Mouse (Mus musculus) hindbrain, embryonic 15.5 days (tissue): ENCODE results near the gene Plek2. TPM values are rescaled to one million over a fixed set of nuclear protein-coding genes. Genes with fewer than 3 reads are reported as not detected.

Experiments
- ATAC-seq: fragments of 200-750 bp; cut with Nextera tagmentation; 2 replicates; pipeline ENCODE4 v1.8.0; 2017; ENCODE audit warnings: low read depth, moderate number of reproducible peaks, moderate TSS enrichment; ENCODE audit not compliant: low FRiP score
- H3K27ac ChIP-seq: fragments of 300-500 bp; sonication (generic); replicated peaks from 2 replicates; pipeline ENCODE4 v1.5.1; 2015; ENCODE audit warnings: mild to moderate bottlenecking, inconsistent platforms
- H3K27me3 ChIP-seq: fragments of 300-500 bp; sonication (generic); 2 replicates; pipeline ENCODE4 v1.6.1; 2015; ENCODE audit warnings: control low read depth, inconsistent platforms
- H3K36me3 ChIP-seq: fragments of 300-500 bp; sonication (generic); 2 replicates; pipeline ENCODE4 v1.6.1; 2015; ENCODE audit warnings: control low read depth, inconsistent platforms
- H3K4me1 ChIP-seq: fragments of 300-500 bp; sonication (generic); replicated peaks from 2 replicates; pipeline ENCODE4 v1.6.1; 2015; ENCODE audit warnings: control low read depth, inconsistent platforms
- H3K4me2 ChIP-seq: fragments of 300-500 bp; sonication (generic); 2 replicates; pipeline ENCODE4 v1.6.1; 2015; ENCODE audit warnings: moderate library complexity, mild to moderate bottlenecking, inconsistent platforms
- H3K4me3 ChIP-seq: fragments of 300-500 bp; sonication (generic); 2 replicates; pipeline ENCODE4 v1.5.1; 2015; ENCODE audit warnings: mild to moderate bottlenecking, inconsistent platforms
- H3K9ac ChIP-seq: fragments of 300-500 bp; sonication (generic); 2 replicates; pipeline ENCODE4 v1.6.1; 2015; ENCODE audit warnings: inconsistent platforms
- H3K9me3 ChIP-seq: fragments of 300-500 bp; sonication (generic); 2 replicates; pipeline ENCODE4 v1.6.1; 2016; ENCODE audit warnings: control low read depth, inconsistent platforms
- WGBS: fragments of 180-500 bp; shearing (Covaris S2); methylation state at CpG from one replicate; pipeline ENCODE4 v1.1.7; 2015; 5-methylcytosine and 5-hydroxymethylcytosine counted together
- polyA plus RNA-seq: library from polyadenylated mRNA; unstranded; fragments of >200 nt; fragmentation: Nextera tagmentation; extraction: Ambion mirVana; gene quantifications from 2 replicates; pipeline ENCODE4 v1.2.1, GENCODE M21; 2015

Gene Plek2
- polyA plus RNA-seq, 1 experiment from 2014 or later = 1.8 TPM

- H3K27me3 ChIP-seq = peaks cover 52% of the 10 kb centered on the region
- H3K4me3 ChIP-seq = no peak overlapping the region
- H3K36me3 ChIP-seq = no peaks in the 10 kb centered on the region
- no peak overlapping the region for H3K9ac ChIP-seq
- H3K9me3 ChIP-seq = no peaks in the 10 kb centered on the region
- WGBS = 82% methylated on average over 6 of the region's 6 CpGs
- H3K27ac ChIP-seq = no peak overlapping the region
- no peak overlapping the region for H3K4me2 ChIP-seq
- peaks cover 23% of the 10 kb centered on the region for H3K4me1 ChIP-seq
- ATAC-seq = no peak
Measured at GRCm38 (mm10) chr12:78908081-78908605, 1.4 kb upstream of the Plek2 start.

- Histone ChIP-seq H3K27me3 (peaks cover 21% of the 10 kb centered on the region), H3K36me3 (no peaks in the 10 kb centered on the region), H3K4me3 (no peak overlapping the region), H3K27ac (no peak overlapping the region), H3K9ac (no peak overlapping the region), H3K9me3 (no peaks in the 10 kb centered on the region), H3K4me2 (no peak overlapping the region), H3K4me1 (peaks cover 8% of the 10 kb centered on the region)
- 88% methylated on average over 7 of the region's 7 CpGs for WGBS
- no peak for ATAC-seq
Measured at GRCm38 (mm10) chr12:78904499-78904898, 2.3 kb downstream of the Plek2 start.

GRCm38 (mm10) chr12:78903313-78903712, 3.5 kb downstream of the Plek2 start:
- Histone ChIP-seq H3K27ac (no peak overlapping the region), H3K4me2 (no peak overlapping the region), H3K9ac (no peak overlapping the region), H3K36me3 (no peaks in the 10 kb centered on the region), H3K27me3 (peaks cover 14% of the 10 kb centered on the region), H3K9me3 (no peaks in the 10 kb centered on the region), H3K4me1 (peaks cover 8% of the 10 kb centered on the region), H3K4me3 (no peak overlapping the region)
- ATAC-seq = no peak
- 82% methylated on average over 4 of the region's 4 CpGs for WGBS

GRCm38 (mm10) chr12:78901467-78901866, 5.3 kb downstream of the Plek2 start:
- Histone ChIP-seq H3K4me3 (no peak overlapping the region), H3K36me3 (no peaks in the 10 kb centered on the region), H3K9me3 (no peaks in the 10 kb centered on the region), H3K9ac (no peak overlapping the region), H3K27me3 (peaks cover 3% of the 10 kb centered on the region; the same call in 1 of the 2 replicates), H3K27ac (no peak overlapping the region), H3K4me2 (no peak overlapping the region), H3K4me1 (peaks cover 2% of the 10 kb centered on the region; the same call in 1 of the 2 replicates)
- WGBS = 87% methylated on average over 5 of the region's 5 CpGs
- no peak for ATAC-seq

GRCm38 (mm10) chr12:78897861-78898260, 8.9 kb downstream of the Plek2 start:
- Histone ChIP-seq H3K4me1 (no peaks in the 10 kb centered on the region), H3K27me3 (no peaks in the 10 kb centered on the region), H3K9ac (no peak overlapping the region), H3K4me3 (no peak overlapping the region), H3K27ac (no peak overlapping the region), H3K36me3 (no peaks in the 10 kb centered on the region), H3K9me3 (no peaks in the 10 kb centered on the region), H3K4me2 (no peak overlapping the region)
- WGBS = 97% methylated on average over 1 of the region's 1 CpGs
- no peak for ATAC-seq

- no peak overlapping the region for H3K9ac ChIP-seq
- no peak overlapping the region for H3K4me2 ChIP-seq
- H3K9me3 ChIP-seq = no peaks in the 10 kb centered on the region
- WGBS = 85% methylated on average over 2 of the region's 2 CpGs
- no peaks in the 10 kb centered on the region for H3K27me3 ChIP-seq
- ATAC-seq = no peak
- no peak overlapping the region for H3K27ac ChIP-seq
- H3K36me3 ChIP-seq = peaks cover 10% of the 10 kb centered on the region; the same call in 1 of the 2 replicates
- no peaks in the 10 kb centered on the region for H3K4me1 ChIP-seq
- no peak overlapping the region for H3K4me3 ChIP-seq
Measured at GRCm38 (mm10) chr12:78891149-78891548, 15.6 kb downstream of the Plek2 start.

GRCm38 (mm10) chr12:78890062-78890461, 16.7 kb downstream of the Plek2 start:
- no peak overlapping the region for H3K27ac ChIP-seq
- no peaks in the 10 kb centered on the region for H3K4me1 ChIP-seq
- WGBS = 70% methylated on average over 1 of the region's 1 CpGs
- no peak overlapping the region for H3K9ac ChIP-seq
- no peaks in the 10 kb centered on the region for H3K27me3 ChIP-seq
- no peak overlapping the region for H3K4me3 ChIP-seq
- no peaks in the 10 kb centered on the region for H3K9me3 ChIP-seq
- H3K4me2 ChIP-seq = no peak overlapping the region
- no peak for ATAC-seq
- peaks cover 19% of the 10 kb centered on the region for H3K36me3 ChIP-seq

- 96% methylated on average over 3 of the region's 3 CpGs for WGBS
- ATAC-seq = no peak
- H3K4me1 ChIP-seq = no peaks in the 10 kb centered on the region
- no peak overlapping the region for H3K9ac ChIP-seq
- H3K4me3 ChIP-seq = no peak overlapping the region
- no peaks in the 10 kb centered on the region for H3K9me3 ChIP-seq
- no peaks in the 10 kb centered on the region for H3K27me3 ChIP-seq
- peaks cover 40% of the 10 kb centered on the region for H3K36me3 ChIP-seq
- no peak overlapping the region for H3K27ac ChIP-seq
- no peak overlapping the region for H3K4me2 ChIP-seq
Measured at GRCm38 (mm10) chr12:78874581-78874980, 32.2 kb downstream of the Plek2 start.

GRCm38 (mm10) chr12:78868115-78868514, 38.6 kb downstream of the Plek2 start:
- Histone ChIP-seq H3K9me3 (no peaks in the 10 kb centered on the region), H3K4me3 (no peak overlapping the region), H3K27me3 (no peaks in the 10 kb centered on the region), H3K27ac (no peak overlapping the region), H3K4me2 (no peak overlapping the region), H3K36me3 (peaks cover 30% of the 10 kb centered on the region), H3K9ac (no peak overlapping the region), H3K4me1 (peaks cover 3% of the 10 kb centered on the region)
- no peak for ATAC-seq
- WGBS = 90% methylated on average over 1 of the region's 1 CpGs

- Histone ChIP-seq H3K9ac (no peak overlapping the region), H3K4me2 (no peak overlapping the region), H3K27ac (no peak overlapping the region), H3K27me3 (no peaks in the 10 kb centered on the region), H3K4me3 (no peak overlapping the region), H3K36me3 (peaks cover 22% of the 10 kb centered on the region), H3K9me3 (no peaks in the 10 kb centered on the region), H3K4me1 (peaks cover 15% of the 10 kb centered on the region)
- 100% methylated on average over 1 of the region's 1 CpGs for WGBS
- no peak for ATAC-seq
Measured at GRCm38 (mm10) chr12:78865434-78865833, 41.3 kb downstream of the Plek2 start.

GRCm38 (mm10) chr12:78862254-78862730, 44.5 kb downstream of the Plek2 start:
- Histone ChIP-seq H3K36me3 (peaks cover 1% of the 10 kb centered on the region; the same call in 1 of the 2 replicates), H3K4me3 (peak overlapping the region; percentile 98), H3K27me3 (no peaks in the 10 kb centered on the region), H3K4me2 (peak overlapping the region; percentile 72), H3K9ac (peak overlapping the region; percentile 91), H3K4me1 (peaks cover 37% of the 10 kb centered on the region), H3K27ac (peak overlapping the region; percentile 92), H3K9me3 (no peaks in the 10 kb centered on the region)
- no peak; the same call in 1 of the 2 replicates for ATAC-seq
- under 1% methylated on average over 22 of the region's 22 CpGs for WGBS

- H3K27ac ChIP-seq = peak within 1 kb of the TSS; percentile 92
- under 1% methylated on average over 53 of the region's 55 CpGs for WGBS
- peak within 1 kb of the TSS; percentile 98 for H3K4me3 ChIP-seq
Measured at GRCm38 (mm10) chr12:78861496-78862253, 45.1 kb downstream of the Plek2 start, which contains the start of the genes Atp6v1d and Eif2s1. TSS of gene Atp6v1d (minus strand) at chr12:78861638. TSS of gene Eif2s1 (plus strand) at chr12:78861819.

More at GRCm38 (mm10) chr12:78861496-78862253, 45.1 kb downstream of the Plek2 start, which contains the start of the genes Atp6v1d and Eif2s1:
- H3K9me3 ChIP-seq = no peaks in the 10 kb centered on the region
- no peaks in the 10 kb centered on the region for H3K27me3 ChIP-seq
- peaks cover 37% of the 10 kb centered on the region for H3K4me1 ChIP-seq
- ATAC-seq = peak; percentile 100
- H3K9ac ChIP-seq = peak within 1 kb of the TSS; percentile 91
- H3K36me3 ChIP-seq = no peaks in the 10 kb centered on the region
- H3K4me2 ChIP-seq = peak within 1 kb of the TSS; percentile 92
